19 mouse cellular contexts compared by ENCODE assay signal in genomic region chr9:63060740-63061139, GRCm38 (mm10).
"Had no signal": no experiment of that assay in that cellular context is flagged by ENCODE, and none has a peak within 500 bp of the region (broad histone marks: within the 10 kb centered on the region; RNA-seq: fewer than 3 reads in every experiment).

No protein-coding gene starts in this region.

- DNase-seq: lung, adult 18-20 months; lung, embryonic 14.5 days; lung, postnatal 14 days; lung, postnatal 36 days; midbrain, embryonic 14.5 days; retina, postnatal 1 day; right cerebral cortex, adult 18-20 months; right cerebral cortex, postnatal 14 days; thymus, adult 2 months; thymus, postnatal 14 days; thymus, postnatal 36 days had no signal

- H3K4me2 ChIP-seq: lung, embryonic 14.5 days; midbrain, embryonic 12.5 days; neural tube, embryonic 13.5 days; neural tube, embryonic 15.5 days; stomach, embryonic 15.5 days had no signal

- ATAC-seq: midbrain, embryonic 16.5 days had no signal

- H3K36me3 ChIP-seq: midbrain, embryonic 10.5 days; midbrain, embryonic 12.5 days; neural tube, embryonic 13.5 days; neural tube, embryonic 15.5 days; stomach, embryonic 15.5 days had no signal

- H3K4me3 ChIP-seq: midbrain, embryonic 10.5 days; midbrain, embryonic 12.5 days; myocyte; neural tube, embryonic 13.5 days; neural tube, embryonic 15.5 days; stomach, embryonic 15.5 days had no signal

- H3K9me3 ChIP-seq: stomach, embryonic 15.5 days had no signal

- H3K9ac ChIP-seq: liver, embryonic 14.5 days; lung, embryonic 14.5 days; midbrain, embryonic 12.5 days; neural tube, embryonic 13.5 days; neural tube, embryonic 15.5 days; stomach, embryonic 15.5 days had no signal

- H3K27ac ChIP-seq: liver, embryonic 14.5 days; midbrain, embryonic 12.5 days; neural tube, embryonic 13.5 days; neural tube, embryonic 15.5 days; stomach, embryonic 15.5 days had no signal

- H3K27me3 ChIP-seq: neural tube, embryonic 13.5 days; neural tube, embryonic 15.5 days; stomach, embryonic 15.5 days had no signal
